Mouse (Mus musculus): Measurements from ENCODE around the gene Tom1l2. TPM values are rescaled to one million over a fixed set of nuclear protein-coding genes. Genes with fewer than 3 reads are reported as not detected.

Gene Tom1l2
- total and polyA plus RNA-seq, 3 experiments = 4.8 to 10.4 (median 10.4) TPM

DNA sequence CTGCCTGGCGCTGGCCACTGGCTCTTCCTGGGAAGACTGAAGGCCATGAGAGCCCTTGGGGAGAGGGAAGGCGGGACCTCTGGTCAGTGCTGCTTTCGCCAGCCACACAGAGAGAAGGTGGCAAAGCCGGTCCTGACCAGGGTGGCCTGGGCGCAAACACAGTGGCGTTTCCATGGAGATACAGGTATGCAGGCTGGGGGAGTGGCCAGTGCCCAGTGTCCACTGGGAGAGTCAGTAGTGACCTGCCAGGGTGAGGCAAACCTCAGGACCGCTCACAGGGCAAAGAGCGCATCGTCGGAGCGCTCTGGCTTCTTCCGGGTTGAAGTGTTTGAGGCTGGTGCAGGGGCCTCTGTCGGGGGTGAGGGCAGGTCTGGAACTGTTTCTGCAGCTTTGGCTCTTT, 122.9 kb downstream of the Tom1l2 start:
- DNase-seq (ENCODE audit: extremely low read depth) = no peak
- Histone ChIP-seq H3K9me3 (replicated peaks; ENCODE audit: low read length) (no peaks in the 10 kb centered on the region), H3K36me3 (replicated peaks in 1 of 2; ENCODE audit: control insufficient read depth in 1 of 2, insufficient read depth in 1 of 2, low read length in 1 of 2) (peaks cover 5 to 19% of the 10 kb centered on the region in 2 experiments), H3K9ac (ENCODE audit: insufficient read depth, low read depth) (no peak overlapping the region), H3K4me3 (replicated peaks in 1 of 3; ENCODE audit: low read depth in 2 of 3, low read length in 2 of 3, poor library complexity in 1 of 3) (no peak overlapping the region), H3K4me2 (ENCODE audit: insufficient read depth, low read depth, poor library complexity, severe bottlenecking) (no peak overlapping the region), H3K27ac (ENCODE audit: insufficient read depth, low read depth) (no peak overlapping the region), H3K4me1 (ENCODE audit: control insufficient read depth in 1 of 2, insufficient read depth in 2 of 2) (peaks cover 3 to 32% of the 10 kb centered on the region in 2 experiments; a peak in 3 of 4 replicates), H3K79me2 (replicated peaks; ENCODE audit: control insufficient read depth, extremely low read depth, insufficient read depth, poor library complexity, severe bottlenecking) (no peaks in the 10 kb centered on the region), H3K27me3 (replicated peaks) (no peaks in the 10 kb centered on the region)
- no peak for TF ChIP-seq EP300 (IDR thresholded peaks at IDR 0.05; ENCODE audit: low read length)
- no peak for TF ChIP-seq ZNF384 (IDR thresholded peaks at IDR 0.05; ENCODE audit: low read depth, low read length)
- TF ChIP-seq KAT2A (IDR thresholded peaks at IDR 0.05; ENCODE audit: insufficient replicate concordance, low read length) = no peak
- no peak for TF ChIP-seq MAFK (IDR thresholded peaks at IDR 0.05; ENCODE audit: insufficient replicate concordance, low read length)
- TF ChIP-seq POLR2A (IDR thresholded peaks at IDR 0.05; ENCODE audit: low read depth, low read length) = no peak
- no peak for TF ChIP-seq MAZ (IDR thresholded peaks at IDR 0.05; ENCODE audit: low read depth, low read length)
- TF ChIP-seq NRF1 (IDR thresholded peaks at IDR 0.05; ENCODE audit: low read depth, low read length) = no peak
- TF ChIP-seq RCOR1 (conservative IDR thresholded peaks at IDR 0.05; ENCODE audit: low read depth, low read length) = no peak
- TF ChIP-seq JUN (IDR thresholded peaks at IDR 0.05; ENCODE audit: insufficient read depth, low read depth, low read length) = no peak
- TF ChIP-seq TBP (conservative IDR thresholded peaks at IDR 0.05; ENCODE audit: low read depth, low read length) = no peak
- no peak for TF ChIP-seq BHLHE40 (IDR thresholded peaks at IDR 0.05; ENCODE audit: low read depth, low read length)
- TF ChIP-seq E2F4 (IDR thresholded peaks at IDR 0.05; ENCODE audit: insufficient replicate concordance, low read depth, low read length) = no peak
- no peak for TF ChIP-seq IRF4 (IDR thresholded peaks at IDR 0.05; ENCODE audit: low read depth, low read length)
- no peak for TF ChIP-seq ELF1 (IDR thresholded peaks at IDR 0.05; ENCODE audit: low read depth, low read length)
- TF ChIP-seq POLR2AphosphoS2 (IDR thresholded peaks at IDR 0.05; ENCODE audit: low read depth, low read length) = no peak
- no peak for TF ChIP-seq PAX5 (IDR thresholded peaks at IDR 0.05; ENCODE audit: low read length)
- no peak for TF ChIP-seq NELFE (IDR thresholded peaks at IDR 0.05; ENCODE audit: low read depth, low read length)
- no peak for TF ChIP-seq UBTF (IDR thresholded peaks at IDR 0.05; ENCODE audit: low read depth, low read length)
- no peak for TF ChIP-seq MAX (IDR thresholded peaks at IDR 0.05; ENCODE audit: low read length)
- in situ Hi-C loops (cut with MboI; ENCODE audit: low pct_ligation_motif_present, low pct_unique_long_range_greater_than_20kb, low sequenced_read_pairs) = no loop called here
- dilution Hi-C loops (cut with MboI; ENCODE audit: extremely low pct_ligation_motif_present, extremely low pct_unique_long_range_greater_than_20kb, low sequenced_read_pairs) = no loop called here

GRCm38 (mm10) chr11:60228525-60228924, 124.2 kb downstream of the Tom1l2 start:
- dilution Hi-C loops (cut with MboI; ENCODE audit: extremely low pct_ligation_motif_present, extremely low pct_unique_long_range_greater_than_20kb, low sequenced_read_pairs) = no loop called here

More at GRCm38 (mm10) chr11:60228525-60228924, 124.2 kb downstream of the Tom1l2 start:
- H3K4me1 ChIP-seq (ENCODE audit: control insufficient read depth in 1 of 2, insufficient read depth in 2 of 2) = peaks cover 3 to 44% of the 10 kb centered on the region in 2 experiments; a peak in 3 of 4 replicates
- peaks cover 5 to 16% of the 10 kb centered on the region in 2 experiments for H3K36me3 ChIP-seq (replicated peaks in 1 of 2; ENCODE audit: control insufficient read depth in 1 of 2, insufficient read depth in 1 of 2, low read length in 1 of 2)
- H3K9me3 ChIP-seq (replicated peaks; ENCODE audit: low read length) = no peaks in the 10 kb centered on the region
- H3K9ac ChIP-seq (ENCODE audit: insufficient read depth, low read depth) = no peak overlapping the region
- no peak overlapping the region for H3K27ac ChIP-seq (ENCODE audit: insufficient read depth, low read depth)
- TF ChIP-seq GABPA (IDR thresholded peaks at IDR 0.05; ENCODE audit: insufficient replicate concordance, low read depth, low read length) (no peak), TCF12 (IDR thresholded peaks at IDR 0.05; ENCODE audit: low read depth, low read length) (no peak), RCOR1 (conservative IDR thresholded peaks at IDR 0.05; ENCODE audit: low read depth, low read length) (no peak), ZMIZ1 (IDR thresholded peaks at IDR 0.05; ENCODE audit: low read depth, low read length) (no peak), ELF1 (IDR thresholded peaks at IDR 0.05; ENCODE audit: low read depth, low read length) (no peak), HCFC1 (IDR thresholded peaks at IDR 0.05; ENCODE audit: low read depth, low read length) (no peak), CHD1 (IDR thresholded peaks at IDR 0.05; ENCODE audit: low read depth, low read length) (no peak), UBTF (IDR thresholded peaks at IDR 0.05; ENCODE audit: low read depth, low read length) (no peak), IRF4 (IDR thresholded peaks at IDR 0.05; ENCODE audit: low read depth, low read length) (no peak), ZNF384 (IDR thresholded peaks at IDR 0.05; ENCODE audit: low read depth, low read length) (no peak), SMC3 (IDR thresholded peaks at IDR 0.05; ENCODE audit: low read depth, low read length) (no peak), USF2 (conservative IDR thresholded peaks at IDR 0.05; ENCODE audit: low read depth, low read length) (no peak), CTCF (conservative IDR thresholded peaks at IDR 0.05 in 1 of 2, IDR thresholded peaks at IDR 0.05 in 1 of 2; ENCODE audit: low read depth in 2 of 2, low read length in 2 of 2) (no peak), ZC3H11A (IDR thresholded peaks at IDR 0.05; ENCODE audit: low read depth, low read length) (no peak), SIN3A (IDR thresholded peaks at IDR 0.05; ENCODE audit: low read length) (no peak), ETS1 (conservative IDR thresholded peaks at IDR 0.05; ENCODE audit: low read depth, low read length) (no peak), JUND (conservative IDR thresholded peaks at IDR 0.05; ENCODE audit: low read depth, low read length) (no peak), MXI1 (IDR thresholded peaks at IDR 0.05; ENCODE audit: low read depth, low read length) (no peak)
- H3K27me3 ChIP-seq (replicated peaks) = no peaks in the 10 kb centered on the region
- H3K4me3 ChIP-seq (replicated peaks in 1 of 3; ENCODE audit: low read depth in 2 of 3, low read length in 2 of 3, poor library complexity in 1 of 3) = no peak overlapping the region
- DNase-seq (ENCODE audit: extremely low read depth) = no peak
- H3K4me2 ChIP-seq (ENCODE audit: insufficient read depth, low read depth, poor library complexity, severe bottlenecking) = no peak overlapping the region
- in situ Hi-C loops (cut with MboI; ENCODE audit: low pct_ligation_motif_present, low pct_unique_long_range_greater_than_20kb, low sequenced_read_pairs) = no loop called here
- H3K79me2 ChIP-seq (replicated peaks; ENCODE audit: control insufficient read depth, extremely low read depth, insufficient read depth, poor library complexity, severe bottlenecking) = no peaks in the 10 kb centered on the region
